Mouse (Mus musculus) heart, embryonic 13.5 days (tissue): ENCODE data around the gene Lgr6. TPM values are rescaled to one million over a fixed set of nuclear protein-coding genes. Genes with fewer than 3 reads are reported as not detected.

Experiments
- ATAC-seq: fragments of 200-750 bp; cut with Nextera tagmentation; 2 replicates; pipeline ENCODE4 v1.8.0; 2017; ENCODE audit warnings: moderate TSS enrichment; ENCODE audit not compliant: insufficient number of reproducible peaks, low FRiP score, low TSS enrichment; ENCODE audit errors: extremely low read depth
- H3K27ac ChIP-seq: fragments of 300-500 bp; sonication (generic); replicated peaks from 2 replicates; pipeline ENCODE4 v1.5.1; 2015; ENCODE audit warnings: moderate library complexity, mild to moderate bottlenecking, inconsistent platforms
- H3K27me3 ChIP-seq: fragments of 300-500 bp; sonication (generic); replicated peaks from 2 replicates; pipeline ENCODE4 v1.6.1; 2015; ENCODE audit warnings: mild to moderate bottlenecking, inconsistent platforms
- H3K36me3 ChIP-seq: fragments of 300-500 bp; sonication (generic); 2 replicates; pipeline ENCODE4 v1.6.1; 2015; ENCODE audit warnings: mild to moderate bottlenecking, inconsistent platforms
- H3K4me1 ChIP-seq: fragments of 300-500 bp; sonication (generic); 2 replicates; pipeline ENCODE4 v1.6.1; 2015; ENCODE audit warnings: inconsistent platforms
- H3K4me2 ChIP-seq: fragments of 300-500 bp; sonication (generic); 2 replicates; pipeline ENCODE4 v1.6.1; 2015; ENCODE audit warnings: inconsistent platforms, mild to moderate bottlenecking, moderate library complexity
- H3K4me3 ChIP-seq: fragments of 300-500 bp; sonication (generic); 2 replicates; pipeline ENCODE4 v1.5.1; 2015; ENCODE audit warnings: moderate library complexity, mild to moderate bottlenecking, inconsistent platforms
- H3K9ac ChIP-seq: fragments of 300-500 bp; sonication (generic); 2 replicates; pipeline ENCODE4 v1.6.1; 2015; ENCODE audit warnings: inconsistent platforms, mild to moderate bottlenecking, moderate library complexity
- H3K9me3 ChIP-seq: fragments of 300-500 bp; sonication (generic); 2 replicates; pipeline ENCODE4 v1.6.1; 2016; ENCODE audit warnings: inconsistent platforms
- WGBS: fragments of 180-500 bp; shearing (Covaris S2); methylation state at CpG from one replicate; pipeline ENCODE4 v1.1.7; 2015; ENCODE audit warnings: mixed read lengths; 5-methylcytosine and 5-hydroxymethylcytosine counted together
- polyA plus RNA-seq: library from polyadenylated mRNA; unstranded; fragments of >200 nt; fragmentation: Nextera tagmentation; extraction: Ambion mirVana; gene quantifications from 2 replicates; pipeline ENCODE4 v1.2.1, GENCODE M21; 2015

Lgr6 gene
- polyA plus RNA-seq, 1 experiment from 2014 or later = 2.7 TPM

DNA sequence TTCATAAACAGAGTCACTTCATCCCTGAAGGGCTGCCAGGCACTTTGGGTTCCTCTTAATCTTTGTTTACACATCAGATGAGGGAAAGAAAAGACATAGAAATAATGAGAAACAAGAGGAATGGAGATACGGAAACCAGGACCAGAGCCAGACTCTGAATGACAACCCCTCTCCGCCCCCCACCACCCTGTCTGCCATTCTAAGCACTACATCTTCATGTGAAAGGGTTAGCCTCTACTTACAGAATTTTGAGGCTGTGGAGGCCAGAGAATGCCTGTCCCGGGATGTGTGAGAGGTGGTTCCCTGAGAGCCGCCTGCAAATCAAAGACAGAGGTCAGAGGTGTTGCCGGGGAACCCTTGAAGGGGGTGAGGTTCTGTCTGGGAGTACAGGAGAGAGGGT, 32.4 kb downstream of the Lgr6 start:
- ATAC-seq = no peak
- Histone ChIP-seq H3K4me3 (no peak overlapping the region), H3K9me3 (0 out of 2 replicates have a peak, but pooled peaks cover 2% of the 10 kb centered on the region), H3K27ac (no peak overlapping the region), H3K4me1 (0 out of 2 replicates have a peak, but pooled peaks cover 7% of the 10 kb centered on the region), H3K27me3 (peaks cover 41% of the 10 kb centered on the region), H3K9ac (no peak overlapping the region), H3K4me2 (no peak overlapping the region), H3K36me3 (no peaks in the 10 kb centered on the region)
- WGBS = 40% methylated on average over 5 of the region's 5 CpGs

DNA sequence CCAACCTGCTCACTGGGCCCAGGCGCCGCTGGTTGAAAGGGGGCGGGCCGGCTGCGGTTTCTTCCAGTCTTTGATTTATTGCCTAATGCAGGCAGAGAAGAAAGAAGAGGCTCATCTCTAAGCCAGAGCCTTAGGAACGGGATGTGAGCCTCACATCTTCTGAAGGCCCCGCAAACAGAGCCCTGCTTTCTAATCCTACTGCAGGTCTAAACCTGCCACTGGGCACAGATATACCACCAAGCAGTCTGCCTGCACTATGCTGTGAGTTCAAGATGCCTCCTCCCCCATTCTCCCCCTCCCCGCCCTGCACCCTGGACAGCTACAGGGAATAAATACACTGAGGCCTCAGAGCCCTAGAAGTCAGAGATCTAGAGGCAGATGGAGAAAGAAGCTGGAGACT, 35.2 kb downstream of the Lgr6 start:
- H3K36me3 ChIP-seq = no peaks in the 10 kb centered on the region
- no peak overlapping the region for H3K4me2 ChIP-seq
- H3K27me3 ChIP-seq = peaks cover 39% of the 10 kb centered on the region
- H3K9me3 ChIP-seq = 0 out of 2 replicates have a peak, but pooled peaks cover 2% of the 10 kb centered on the region
- no peak overlapping the region for H3K9ac ChIP-seq
- WGBS = 73% methylated on average over 8 of the region's 8 CpGs
- no peak for ATAC-seq
- H3K4me1 ChIP-seq = no peaks in the 10 kb centered on the region
- H3K27ac ChIP-seq = no peak overlapping the region
- no peak overlapping the region for H3K4me3 ChIP-seq

DNA sequence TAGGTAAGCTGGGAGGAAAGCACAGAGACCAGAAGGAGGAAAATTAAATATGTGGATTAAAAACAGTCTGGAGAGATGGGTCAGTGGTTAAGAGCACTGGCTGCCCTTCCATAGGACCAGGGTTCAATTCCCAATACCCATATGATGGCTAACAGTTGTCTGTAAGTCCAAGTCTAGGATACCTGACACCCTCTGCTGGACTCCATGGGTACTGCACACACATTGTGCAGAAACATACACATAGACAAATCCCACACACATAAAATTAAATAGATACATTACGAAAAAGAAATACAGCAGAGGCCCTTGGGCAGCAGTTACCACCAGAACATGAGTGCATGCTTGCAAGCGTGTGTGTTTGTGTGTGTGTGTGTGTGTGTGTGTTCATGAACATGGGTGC, 40.6 kb downstream of the Lgr6 start:
- no peak overlapping the region for H3K27ac ChIP-seq
- no peak overlapping the region for H3K4me3 ChIP-seq
- ATAC-seq = no peak
- no peak overlapping the region for H3K9ac ChIP-seq
- no peaks in the 10 kb centered on the region for H3K36me3 ChIP-seq
- 82% methylated on average over 2 of the region's 2 CpGs for WGBS
- H3K4me2 ChIP-seq = no peak overlapping the region
- H3K9me3 ChIP-seq = peaks cover 5% of the 10 kb centered on the region; the same call in 1 of the 2 replicates
- H3K4me1 ChIP-seq = no peaks in the 10 kb centered on the region
- peaks cover 49% of the 10 kb centered on the region; the same call in 1 of the 2 replicates for H3K27me3 ChIP-seq

DNA sequence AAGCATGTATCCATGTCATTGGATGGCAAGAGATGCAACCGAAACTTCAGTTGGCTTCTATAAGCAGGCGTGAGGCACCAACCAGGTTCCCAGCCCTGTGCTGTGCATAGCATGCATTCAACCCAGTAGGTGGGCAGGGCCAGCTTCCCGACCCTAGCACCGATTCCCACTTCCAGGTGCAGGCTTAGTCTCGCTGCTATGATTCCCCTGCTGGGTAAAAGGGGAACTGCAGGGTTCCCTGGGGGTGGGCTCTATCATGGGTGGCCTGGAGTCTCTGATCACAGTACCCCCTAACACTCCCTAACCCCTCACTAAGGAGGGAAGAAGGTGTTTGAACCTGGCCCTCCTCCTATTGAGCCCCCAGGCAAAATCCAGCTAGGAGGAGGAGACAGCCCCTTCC, 42.1 kb downstream of the Lgr6 start:
- H3K27me3 ChIP-seq = peaks cover 34% of the 10 kb centered on the region; the same call in 1 of the 2 replicates
- H3K9me3 ChIP-seq = peaks cover 5% of the 10 kb centered on the region; the same call in 1 of the 2 replicates
- H3K9ac ChIP-seq = no peak overlapping the region
- H3K4me3 ChIP-seq = no peak overlapping the region
- WGBS = 48% methylated on average over 5 of the region's 5 CpGs
- H3K36me3 ChIP-seq = no peaks in the 10 kb centered on the region
- no peak for ATAC-seq
- no peak overlapping the region for H3K4me2 ChIP-seq
- H3K4me1 ChIP-seq = no peaks in the 10 kb centered on the region
- no peak overlapping the region for H3K27ac ChIP-seq

DNA sequence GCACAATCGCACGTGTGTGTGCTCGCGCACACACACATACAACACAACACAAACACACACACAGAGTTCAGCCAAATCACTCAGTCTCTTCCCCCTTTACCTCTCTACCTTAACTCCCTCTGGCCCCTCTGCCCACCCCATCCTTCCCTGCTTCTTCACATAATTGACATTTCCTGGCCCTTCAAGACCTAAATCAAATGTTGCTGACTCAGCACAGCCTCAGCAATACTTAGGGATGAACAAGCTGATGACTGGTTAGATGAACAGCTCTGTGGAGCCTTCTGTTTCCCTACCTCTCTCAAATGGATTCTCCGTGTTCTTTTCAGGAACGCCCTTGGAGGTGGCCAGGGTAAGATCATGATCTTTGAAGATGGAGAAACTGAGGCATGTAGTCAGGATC, 43.8 kb downstream of the Lgr6 start:
- Histone ChIP-seq H3K36me3 (no peaks in the 10 kb centered on the region), H3K27me3 (peaks cover 28% of the 10 kb centered on the region; the same call in 1 of the 2 replicates), H3K4me3 (no peak overlapping the region), H3K27ac (no peak overlapping the region), H3K9me3 (peaks cover 5% of the 10 kb centered on the region; the same call in 1 of the 2 replicates), H3K9ac (no peak overlapping the region), H3K4me1 (peaks cover 6% of the 10 kb centered on the region), H3K4me2 (no peak overlapping the region)
- no peak for ATAC-seq
- 96% methylated on average over 6 of the region's 6 CpGs for WGBS

DNA sequence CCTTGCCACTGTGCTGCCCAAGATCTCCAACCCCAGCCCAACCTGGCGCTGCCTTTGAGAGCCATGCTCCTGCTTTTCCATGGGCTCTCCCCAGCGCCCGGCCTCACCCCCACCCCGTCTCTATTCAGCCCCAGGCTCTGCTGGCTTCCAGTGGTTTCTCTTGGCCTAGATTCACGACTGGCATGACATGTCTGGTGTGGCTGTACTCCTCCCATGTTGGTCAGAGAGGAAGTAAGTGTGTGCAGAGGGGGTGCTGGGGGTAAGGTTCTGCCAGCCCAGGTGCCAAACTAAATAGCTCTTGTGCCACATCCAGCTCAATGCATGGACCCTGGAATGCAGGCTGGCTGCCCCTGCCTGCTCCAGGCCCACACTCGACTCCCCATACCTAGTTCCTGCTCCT, 44.9 kb downstream of the Lgr6 start:
- H3K4me1 ChIP-seq = peaks cover 6% of the 10 kb centered on the region
- H3K27me3 ChIP-seq = peaks cover 28% of the 10 kb centered on the region; the same call in 1 of the 2 replicates
- 73% methylated on average over 6 of the region's 6 CpGs for WGBS
- H3K9ac ChIP-seq = no peak overlapping the region
- no peaks in the 10 kb centered on the region for H3K36me3 ChIP-seq
- H3K4me3 ChIP-seq = no peak overlapping the region
- H3K27ac ChIP-seq = no peak overlapping the region
- H3K9me3 ChIP-seq = peaks cover 5% of the 10 kb centered on the region; the same call in 1 of the 2 replicates
- ATAC-seq = no peak
- H3K4me2 ChIP-seq = no peak overlapping the region

DNA sequence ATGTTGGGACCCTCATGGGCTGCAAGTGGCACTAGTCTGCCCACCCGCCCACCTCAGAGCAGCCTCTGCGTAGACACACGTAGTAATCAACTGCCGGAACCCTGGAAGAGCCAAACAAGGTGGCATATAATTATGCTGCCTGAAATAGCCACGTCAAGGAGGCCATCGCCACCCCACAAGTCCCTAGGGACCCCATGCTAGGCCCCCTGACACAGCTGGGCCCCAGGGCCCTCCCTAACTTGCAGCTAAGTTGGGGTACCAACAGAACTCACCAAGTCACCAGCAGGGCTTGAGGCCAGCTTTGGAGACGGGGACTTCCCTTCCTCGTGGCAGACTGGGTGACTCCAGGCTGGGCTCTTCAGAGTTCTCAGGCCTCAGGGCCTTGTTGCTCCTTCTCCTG, 48.2 kb downstream of the Lgr6 start:
- 76% methylated on average over 8 of the region's 8 CpGs for WGBS
- Histone ChIP-seq H3K27ac (no peak overlapping the region), H3K9me3 (no peaks in the 10 kb centered on the region), H3K27me3 (peaks cover 20% of the 10 kb centered on the region; the same call in 1 of the 2 replicates), H3K9ac (0 out of 2 replicates have a peak overlapping the region, but pooled peaks have one; percentile 24), H3K4me1 (peaks cover 6% of the 10 kb centered on the region), H3K4me2 (no peak overlapping the region), H3K36me3 (no peaks in the 10 kb centered on the region), H3K4me3 (no peak overlapping the region)
- no peak for ATAC-seq

DNA sequence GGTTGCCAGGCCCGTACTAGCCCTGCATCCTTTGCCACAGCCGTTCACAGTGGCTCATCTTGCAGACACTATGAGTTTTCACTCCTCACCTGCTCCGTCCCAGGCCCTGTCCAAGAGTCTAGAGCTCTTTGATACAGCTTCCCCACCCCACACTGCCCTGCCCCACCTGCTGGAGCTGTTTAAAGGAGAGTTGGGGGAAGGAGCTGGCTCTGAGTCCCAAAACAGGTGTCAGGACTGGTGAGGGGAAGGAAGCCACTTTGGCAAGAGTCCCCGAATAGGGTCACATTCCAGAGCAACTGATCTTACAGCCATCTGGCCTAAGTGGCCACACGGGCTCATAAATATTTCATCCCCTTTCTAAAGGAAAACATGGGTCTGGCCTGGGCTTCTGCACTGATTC, 51.0 kb downstream of the Lgr6 start:
- H3K4me3 ChIP-seq = no peak overlapping the region
- no peak overlapping the region for H3K4me2 ChIP-seq
- no peaks in the 10 kb centered on the region for H3K36me3 ChIP-seq
- ATAC-seq = no peak
- no peak overlapping the region for H3K27ac ChIP-seq
- peaks cover 6% of the 10 kb centered on the region for H3K4me1 ChIP-seq
- no peak overlapping the region for H3K9ac ChIP-seq
- peaks cover 14% of the 10 kb centered on the region for H3K27me3 ChIP-seq
- 75% methylated on average over 5 of the region's 5 CpGs for WGBS
- H3K9me3 ChIP-seq = no peaks in the 10 kb centered on the region

DNA sequence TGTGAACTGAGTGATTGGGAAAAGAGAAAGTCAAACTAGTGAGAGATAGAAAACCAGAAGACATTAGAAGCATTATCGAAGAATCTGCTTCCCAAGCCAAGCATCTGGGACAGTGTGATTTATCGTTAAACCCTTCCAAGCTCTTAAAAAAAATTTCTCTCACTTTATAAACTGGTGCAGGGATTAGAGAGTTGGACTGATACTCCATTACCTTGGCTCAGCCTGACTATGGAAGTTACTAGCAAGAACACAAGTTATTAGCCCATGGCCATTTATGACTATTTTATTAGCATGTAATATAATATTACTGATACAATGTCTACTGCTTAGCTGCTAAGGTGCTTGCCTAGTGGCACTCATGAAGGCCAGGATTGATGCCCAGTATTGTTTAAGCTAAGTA, 60.6 kb downstream of the Lgr6 start:
- Histone ChIP-seq H3K4me3 (no peak overlapping the region), H3K4me2 (no peak overlapping the region), H3K27me3 (peaks cover 11% of the 10 kb centered on the region; the same call in 1 of the 2 replicates), H3K9me3 (peaks cover 3% of the 10 kb centered on the region; the same call in 1 of the 2 replicates), H3K36me3 (no peaks in the 10 kb centered on the region), H3K4me1 (0 out of 2 replicates have a peak, but pooled peaks cover under 1% of the 10 kb centered on the region), H3K27ac (no peak overlapping the region), H3K9ac (no peak overlapping the region)
- no peak for ATAC-seq
- WGBS = 81% methylated on average over 2 of the region's 2 CpGs

DNA sequence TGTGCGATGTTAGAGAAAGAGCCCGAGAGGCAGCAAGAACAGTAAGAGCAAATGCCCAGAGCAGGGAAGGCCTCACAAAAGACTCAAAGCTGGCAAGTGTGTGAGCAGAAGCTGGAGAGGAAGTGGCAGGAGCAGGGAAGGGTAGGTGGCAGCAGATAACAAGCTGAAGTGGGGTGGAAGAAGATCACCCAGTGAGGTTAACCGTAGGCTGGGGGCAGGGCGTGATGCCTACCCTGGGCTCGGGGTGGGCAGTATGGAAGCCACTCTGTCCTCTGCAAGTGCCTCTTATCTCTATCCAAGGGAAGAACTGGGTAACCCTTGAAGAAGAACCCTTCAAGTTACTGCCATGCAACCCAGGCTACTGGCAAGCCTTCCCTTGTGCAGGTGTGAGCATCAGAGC, 68.8 kb downstream of the Lgr6 start:
- Histone ChIP-seq H3K4me2 (no peak overlapping the region), H3K9me3 (no peaks in the 10 kb centered on the region), H3K36me3 (no peaks in the 10 kb centered on the region), H3K27me3 (peaks cover 52% of the 10 kb centered on the region), H3K4me1 (0 out of 2 replicates have a peak, but pooled peaks cover 3% of the 10 kb centered on the region), H3K4me3 (no peak overlapping the region), H3K9ac (no peak overlapping the region), H3K27ac (no peak overlapping the region)
- no peak for ATAC-seq
- 64% methylated on average over 5 of the region's 5 CpGs for WGBS

DNA sequence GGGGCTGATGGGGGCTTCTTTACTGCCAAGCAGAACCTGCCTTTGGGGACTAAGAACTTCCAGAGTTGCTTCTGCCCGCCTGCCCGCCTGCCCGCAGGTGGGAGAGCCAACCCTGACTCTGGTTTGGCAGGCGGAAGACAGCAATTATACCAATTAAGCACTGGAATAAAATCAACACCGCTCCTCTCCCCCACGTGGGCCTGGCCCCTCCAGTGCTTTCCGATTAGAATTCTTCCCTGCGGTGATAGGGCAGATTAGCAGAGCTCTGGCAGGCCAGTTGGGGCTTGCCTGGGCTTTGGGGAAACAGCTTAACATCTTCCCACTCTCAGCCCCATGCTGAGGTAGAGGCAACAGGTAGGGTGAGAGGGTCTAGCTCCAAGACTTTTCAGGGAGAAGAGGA, 72.4 kb downstream of the Lgr6 start:
- no peak overlapping the region for H3K9ac ChIP-seq
- peaks cover 23% of the 10 kb centered on the region; the same call in 1 of the 2 replicates for H3K27me3 ChIP-seq
- no peak overlapping the region for H3K4me3 ChIP-seq
- H3K27ac ChIP-seq = no peak overlapping the region
- peaks cover 4% of the 10 kb centered on the region; the same call in 1 of the 2 replicates for H3K9me3 ChIP-seq
- H3K36me3 ChIP-seq = 0 out of 2 replicates have a peak, but pooled peaks cover 3% of the 10 kb centered on the region
- ATAC-seq = no peak
- WGBS = 33% methylated on average over 8 of the region's 8 CpGs
- no peaks in the 10 kb centered on the region for H3K4me1 ChIP-seq
- H3K4me2 ChIP-seq = no peak overlapping the region

DNA sequence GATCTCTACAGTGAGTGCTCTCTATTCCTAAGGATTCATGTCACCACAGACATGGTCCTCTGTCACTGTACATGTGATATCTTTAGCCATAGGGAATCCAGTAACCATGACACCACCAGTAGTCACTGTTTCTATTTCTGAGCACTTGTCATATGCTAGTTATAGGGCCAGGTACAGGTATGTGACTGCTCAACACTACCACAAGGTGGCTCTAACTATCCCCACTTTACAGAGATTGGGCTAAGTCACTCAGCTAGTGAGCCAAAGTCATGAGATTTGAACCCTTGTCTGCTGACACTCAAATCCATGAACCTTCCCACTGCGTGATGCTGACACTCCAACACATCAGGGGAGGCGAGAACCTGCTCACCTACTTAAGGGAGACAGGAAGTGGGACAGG, 75.0 kb downstream of the Lgr6 start:
- H3K9ac ChIP-seq = no peak overlapping the region
- 64% methylated on average over 2 of the region's 2 CpGs for WGBS
- H3K27ac ChIP-seq = no peak overlapping the region
- H3K4me3 ChIP-seq = no peak overlapping the region
- 0 out of 2 replicates have a peak, but pooled peaks cover 4% of the 10 kb centered on the region for H3K36me3 ChIP-seq
- ATAC-seq = no peak
- H3K9me3 ChIP-seq = peaks cover 9% of the 10 kb centered on the region; the same call in 1 of the 2 replicates
- peaks cover under 1% of the 10 kb centered on the region; the same call in 1 of the 2 replicates for H3K4me1 ChIP-seq
- no peak overlapping the region for H3K4me2 ChIP-seq
- H3K27me3 ChIP-seq = peaks cover 10% of the 10 kb centered on the region; the same call in 1 of the 2 replicates
